ENCODE assay signal across 8 mouse cellular contexts in genomic region chr1:164458621-164459051, GRCm38 (mm10). TPM values are rescaled to one million over a fixed set of nuclear protein-coding genes. Genes with fewer than 3 reads are reported as not detected.
DNase-seq lines count a peak whose midpoint lies in the region; ATAC-seq and TF ChIP-seq lines count a peak whose summit lies in the region.

No protein-coding gene starts in this region.

- TF ChIP-seq CTCF in embryonic fibroblast, embryonic 13.5 days (IDR thresholded peaks at IDR 0.05; ENCODE audit: borderline replicate concordance, insufficient read depth, low read length): no peak

- peak overlapping the region; percentile 54; the same call in 1 of the 2 replicates for H3K4me3 ChIP-seq in embryonic fibroblast, embryonic 13.5 days (ENCODE audit: insufficient read depth, low read length)

- no peak for TF ChIP-seq POLR2A in embryonic fibroblast, embryonic 13.5 days (IDR thresholded peaks at IDR 0.05; ENCODE audit: low read depth, low read length)

- H3K27ac ChIP-seq in embryonic fibroblast, embryonic 13.5 days (ENCODE audit: insufficient read depth, low read length): no peak overlapping the region

- peaks cover 6% of the 10 kb centered on the region; the same call in 1 of the 2 replicates for H3K4me1 ChIP-seq in embryonic fibroblast, embryonic 13.5 days (ENCODE audit: control insufficient read depth, insufficient read depth, low read length)

- intact Hi-C loops in heart, postnatal 14 days (cut with DNase I): loop anchor here (5.0 kb wide), 2 partner anchors 229 to 659 kb away; no protein-coding TSS in a partner anchor

- DNase-seq in right cerebral cortex, postnatal 10 days (ENCODE audit: low spot score in 2 of 2): peak; percentile 70 to 75
- DNase-seq in right cerebral cortex, postnatal 36 days (ENCODE audit: low spot score in 2 of 2): no peak
- peak; percentile 44 to 67 for DNase-seq in heart, postnatal 14 days
- DNase-seq in kidney, postnatal 36 days: peak; percentile 92 to 96
- DNase-seq in spleen, postnatal 4 days (ENCODE audit: low spot score in 2 of 2): peak; percentile 28 to 75
- DNase-seq in thymus, postnatal 14 days: no peak

- ATAC-seq in megakaryocyte, adult 5-6 weeks (ENCODE audit: poor library complexity, severe bottlenecking): peak; percentile 52

RNA-seq across cellular contexts. Expression of gene Atp1b1, which starts 0.5 kb away (rescaled TPM):
- polyA plus RNA-seq in embryonic fibroblast, embryonic 13.5 days (2011; ENCODE audit: insufficient read length, low read depth, missing spikeins): 35.4 and 37.2 TPM in 2 replicates
- 100 to 1,000 TPM; 452 to 466 TPM for total RNA-seq in heart, postnatal 14 days (2021)
- 9.8 and 12.9 TPM in 2 replicates for total RNA-seq in megakaryocyte, adult 5-6 weeks (2015)
- total RNA-seq in megakaryocyte, adult 5-6 weeks (2017): 7.7 and 9.9 TPM in 2 replicates

Comparison
In these comparisons a context has a peak if more than half of its experiments do, and no peak if none do; other contexts are left out.
1. DNase-seq: peak in right cerebral cortex, postnatal 10 days (2 of 2), heart, postnatal 14 days (2 of 2), kidney, postnatal 36 days (2 of 2) and spleen, postnatal 4 days (2 of 2); none in right cerebral cortex, postnatal 36 days (0 of 2) and thymus, postnatal 14 days (single experiment).
2. RNA of gene Atp1b1, which starts 0.5 kb away (total RNA-seq): 452 to 466 TPM in heart, postnatal 14 days; 7.7 to 12.9 TPM in megakaryocyte, adult 5-6 weeks; every median in the first group is over 10 times any median in the second.